Mouse (Mus musculus): ENCODE data around the gene Olfr1222. TPM values are rescaled to one million over a fixed set of nuclear protein-coding genes. Genes with fewer than 3 reads are reported as not detected.

Olfr1222 gene
- polyA plus RNA-seq, 1 experiment from 2014 or later: not detected

DNA sequence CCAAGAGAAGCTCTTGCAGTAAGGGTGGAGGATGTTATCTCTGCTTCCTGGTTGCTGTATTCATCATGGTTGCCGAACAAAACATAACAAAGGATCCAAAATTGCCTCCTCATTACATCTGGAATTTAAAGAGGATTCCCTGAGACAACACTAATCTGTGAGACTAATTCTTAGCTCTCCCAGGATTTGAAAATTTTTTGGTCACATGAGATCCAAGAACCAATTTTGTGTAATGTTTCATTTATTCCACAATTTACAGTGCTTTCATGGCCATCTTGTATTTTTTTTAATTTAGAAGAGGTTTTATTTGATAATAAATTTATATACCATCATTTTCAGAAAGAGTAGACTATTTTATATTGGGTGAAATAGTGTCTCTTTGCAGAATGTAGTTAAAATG lies 49.4 kb downstream of the Olfr1222 start, which contains the start of gene Olfr1219:
Gene Olfr1219 (minus strand): TSS at position 101 of the 400 bp plus-strand sequence.
- H3K27me3 ChIP-seq (ENCODE audit: control insufficient read depth, insufficient read depth, low read length): no peaks in the 10 kb centered on the region
- no peak within 1 kb of the TSS for H3K27ac ChIP-seq (replicated peaks; ENCODE audit: low read depth, low read length)
- H3K4me3 ChIP-seq (replicated peaks; ENCODE audit: low read depth, low read length): no peak within 1 kb of the TSS
- H3K9ac ChIP-seq (replicated peaks; ENCODE audit: low read length): no peak within 1 kb of the TSS
- H3K4me2 ChIP-seq (ENCODE audit: low read length): no peak within 1 kb of the TSS
- no peaks in the 10 kb centered on the region for H3K9me3 ChIP-seq (ENCODE audit: control insufficient read depth, low read length)
- whole genome bisulfite sequencing: 60% methylated on average over 1 of the region's 1 CpGs
- no peak for DNase-seq
- no peak for ATAC-seq (ENCODE audit: low FRiP score, low TSS enrichment)
- no peaks in the 10 kb centered on the region for H3K4me1 ChIP-seq (ENCODE audit: control insufficient read depth, insufficient read depth, low read length)
- no peaks in the 10 kb centered on the region for H3K36me3 ChIP-seq (ENCODE audit: control insufficient read depth, insufficient read depth, low read length)

- H3K9ac ChIP-seq (replicated peaks; ENCODE audit: low read length): no peak overlapping the region
- no peak overlapping the region for H3K27ac ChIP-seq (replicated peaks; ENCODE audit: low read depth, low read length)
- no peaks in the 10 kb centered on the region for H3K4me1 ChIP-seq (ENCODE audit: control insufficient read depth, insufficient read depth, low read length)
- no peak overlapping the region for H3K4me3 ChIP-seq (replicated peaks; ENCODE audit: low read depth, low read length)
- H3K27me3 ChIP-seq (ENCODE audit: control insufficient read depth, insufficient read depth, low read length): no peaks in the 10 kb centered on the region
- no peak for DNase-seq
- H3K9me3 ChIP-seq (ENCODE audit: control insufficient read depth, low read length): no peaks in the 10 kb centered on the region
- no peak for ATAC-seq (ENCODE audit: low FRiP score, low TSS enrichment)
- no peaks in the 10 kb centered on the region for H3K36me3 ChIP-seq (ENCODE audit: control insufficient read depth, insufficient read depth, low read length)
- H3K4me2 ChIP-seq (ENCODE audit: low read length): no peak overlapping the region
These were observed 51.4 kb downstream of the Olfr1222 start for GRCm38 (mm10) chr2:89081487-89081886.

Other genes with a start within 250 kb of the Olfr1222 start
- gene Olfr1208, start 230.7 kb downstream of the Olfr1222 start, polyA plus RNA-seq (2014; fragmentation: Nextera tagmentation; extraction: Ambion mirVana): not detected in 2 replicates
- gene Olfr1209, start 217.9 kb downstream of the Olfr1222 start, polyA plus RNA-seq (2014; fragmentation: Nextera tagmentation; extraction: Ambion mirVana): not detected in 2 replicates
- not detected in 2 replicates for gene Olfr1211, start 194.9 kb downstream of the Olfr1222 start, polyA plus RNA-seq (2014; fragmentation: Nextera tagmentation; extraction: Ambion mirVana)
- not detected in 2 replicates for gene Olfr1212, start 179.1 kb downstream of the Olfr1222 start, polyA plus RNA-seq (2014; fragmentation: Nextera tagmentation; extraction: Ambion mirVana)
- gene Gm13762, start 152.8 kb downstream of the Olfr1222 start, polyA plus RNA-seq (2014; fragmentation: Nextera tagmentation; extraction: Ambion mirVana): not detected in 2 replicates
- gene Olfr1214, start 140.4 kb downstream of the Olfr1222 start, polyA plus RNA-seq (2014; fragmentation: Nextera tagmentation; extraction: Ambion mirVana): not detected in 2 replicates
- gene Olfr1215, start 126.1 kb downstream of the Olfr1222 start, polyA plus RNA-seq (2014; fragmentation: Nextera tagmentation; extraction: Ambion mirVana): not detected in 2 replicates
- gene Olfr1216, start 114.7 kb downstream of the Olfr1222 start, polyA plus RNA-seq (2014; fragmentation: Nextera tagmentation; extraction: Ambion mirVana): not detected in 2 replicates
- gene Olfr1217, start 101.0 kb downstream of the Olfr1222 start, polyA plus RNA-seq (2014; fragmentation: Nextera tagmentation; extraction: Ambion mirVana): not detected in 2 replicates
- not detected in 2 replicates for gene Olfr1218, start 71.9 kb downstream of the Olfr1222 start, polyA plus RNA-seq (2014; fragmentation: Nextera tagmentation; extraction: Ambion mirVana)
- not detected in 2 replicates for gene Olfr1219, start 49.5 kb downstream of the Olfr1222 start, polyA plus RNA-seq (2014; fragmentation: Nextera tagmentation; extraction: Ambion mirVana)
- not detected in 2 replicates for gene Olfr1220, start 26.2 kb downstream of the Olfr1222 start, polyA plus RNA-seq (2014; fragmentation: Nextera tagmentation; extraction: Ambion mirVana)
- gene Olfr1221, start 15.8 kb downstream of the Olfr1222 start, polyA plus RNA-seq (2014; fragmentation: Nextera tagmentation; extraction: Ambion mirVana): not detected in 2 replicates
- not detected in 2 replicates for gene Olfr1223, start 18.5 kb upstream of the Olfr1222 start, polyA plus RNA-seq (2014; fragmentation: Nextera tagmentation; extraction: Ambion mirVana)
- gene Olfr1224-ps1, start 31.0 kb upstream of the Olfr1222 start, polyA plus RNA-seq (2014; fragmentation: Nextera tagmentation; extraction: Ambion mirVana): not detected in 2 replicates
- gene Olfr1225, start 41.6 kb upstream of the Olfr1222 start, polyA plus RNA-seq (2014; fragmentation: Nextera tagmentation; extraction: Ambion mirVana): not detected in 2 replicates
- not detected in 2 replicates for gene Olfr1226, start 67.0 kb upstream of the Olfr1222 start, polyA plus RNA-seq (2014; fragmentation: Nextera tagmentation; extraction: Ambion mirVana)
- gene Olfr1228, start 121.0 kb upstream of the Olfr1222 start, polyA plus RNA-seq (2014; fragmentation: Nextera tagmentation; extraction: Ambion mirVana): not detected in 2 replicates
- gene Olfr1229, start 155.0 kb upstream of the Olfr1222 start, polyA plus RNA-seq (2014; fragmentation: Nextera tagmentation; extraction: Ambion mirVana): not detected in 2 replicates
- gene Olfr1230, start 164.2 kb upstream of the Olfr1222 start, polyA plus RNA-seq (2014; fragmentation: Nextera tagmentation; extraction: Ambion mirVana): not detected in 2 replicates
- gene Olfr1231, start 174.0 kb upstream of the Olfr1222 start, polyA plus RNA-seq (2014; fragmentation: Nextera tagmentation; extraction: Ambion mirVana): not detected in 2 replicates
- not detected in 2 replicates for gene Olfr1232, start 196.6 kb upstream of the Olfr1222 start, polyA plus RNA-seq (2014; fragmentation: Nextera tagmentation; extraction: Ambion mirVana)
- gene Olfr1233, start 209.3 kb upstream of the Olfr1222 start, polyA plus RNA-seq (2014; fragmentation: Nextera tagmentation; extraction: Ambion mirVana): not detected in 2 replicates
- gene Olfr1234, start 231.8 kb upstream of the Olfr1222 start, polyA plus RNA-seq (2014; fragmentation: Nextera tagmentation; extraction: Ambion mirVana): not detected in 2 replicates